Mouse (Mus musculus) forebrain, embryonic 16.5 days (tissue): ENCODE measurements at regions not wholly inside any gene's neighbourhood (a gene's known extent, or its start where the extent isn't known, plus 50 kb on each side); places are given as distances from the start of the nearest gene placed in this dataset.

Experiments
- ATAC-seq: fragments of 200-750 bp; cut with Nextera tagmentation; 2 replicates; pipeline ENCODE4 v1.8.0; 2017; ENCODE audit warnings: mild to moderate bottlenecking, moderate library complexity
- H3K27ac ChIP-seq: fragments of 300-500 bp; sonication (generic); 2 replicates; pipeline ENCODE4 v1.5.1; 2014; ENCODE audit warnings: low read length, control low read depth
- H3K27me3 ChIP-seq: fragments of 300-500 bp; sonication (generic); replicated peaks from 2 replicates; pipeline ENCODE4 v1.6.1; 2014; ENCODE audit warnings: low read length; ENCODE audit not compliant: control insufficient read depth, insufficient read depth
- H3K36me3 ChIP-seq: fragments of 300-500 bp; sonication (generic); 2 replicates; pipeline ENCODE4 v1.6.1; 2014; ENCODE audit not compliant: control insufficient read depth, insufficient read depth
- H3K4me1 ChIP-seq: fragments of 300-500 bp; sonication (generic); replicated peaks from 2 replicates; pipeline ENCODE4 v1.6.1; 2014; ENCODE audit warnings: low read length; ENCODE audit not compliant: control insufficient read depth, insufficient read depth
- H3K4me2 ChIP-seq: fragments of 300-500 bp; sonication (generic); 2 replicates; pipeline ENCODE4 v1.6.1; 2014; ENCODE audit warnings: mild to moderate bottlenecking, low read length, control low read depth
- H3K4me3 ChIP-seq: fragments of 300-500 bp; sonication (generic); replicated peaks from 2 replicates; pipeline ENCODE4 v1.5.1; 2014; ENCODE audit warnings: mild to moderate bottlenecking, low read length, control low read depth
- H3K9ac ChIP-seq: fragments of 300-500 bp; sonication (generic); replicated peaks from 2 replicates; pipeline ENCODE4 v1.6.1; 2014; ENCODE audit warnings: low read depth, low read length, control low read depth
- H3K9me3 ChIP-seq: fragments of 300-500 bp; sonication (generic); 2 replicates; pipeline ENCODE4 v1.6.1; 2016; ENCODE audit warnings: low read length; ENCODE audit not compliant: control insufficient read depth
- WGBS: fragments of 180-500 bp; shearing (Covaris S2); extraction: QIAGEN DNeasy Blood & Tissue Kit; methylation state at CpG from one replicate; pipeline ENCODE4 v1.1.7; 2014; 5-methylcytosine and 5-hydroxymethylcytosine counted together

DNA sequence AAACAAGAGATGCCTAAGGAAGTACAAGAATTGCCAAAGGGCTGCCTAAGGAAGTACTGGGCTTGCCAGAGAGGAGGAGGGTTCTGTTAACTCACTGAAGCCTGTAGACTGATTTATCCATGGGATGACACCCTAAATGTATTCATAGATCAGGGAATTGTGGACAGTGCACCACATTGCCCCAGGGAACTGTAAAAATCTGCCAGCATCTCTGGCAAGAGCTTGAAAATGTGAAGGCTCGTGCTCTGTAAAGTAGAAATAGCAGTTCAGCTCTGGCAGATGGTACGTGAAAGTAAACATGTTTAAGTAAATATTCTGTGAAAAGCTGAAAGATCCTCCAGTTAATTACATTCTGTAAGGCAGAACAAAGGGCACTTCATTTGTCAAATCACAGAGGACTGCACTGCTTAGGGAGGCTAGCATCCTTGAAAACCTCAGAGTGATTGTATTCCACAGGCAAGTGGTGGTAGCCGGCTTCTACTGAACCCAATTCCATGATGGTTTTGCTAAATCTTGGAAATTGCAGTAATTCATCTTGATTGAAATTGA lies 445.9 kb upstream of the Grin3a start:
- H3K9me3 ChIP-seq: no peaks in the 10 kb centered on the region
- 49% methylated on average over 3 of the region's 3 CpGs for WGBS
- H3K4me2 ChIP-seq: no peak overlapping the region
- H3K36me3 ChIP-seq: no peaks in the 10 kb centered on the region
- no peak overlapping the region for H3K27ac ChIP-seq
- ATAC-seq: peak; percentile 80
- H3K4me1 ChIP-seq: peaks cover 7% of the 10 kb centered on the region; the same call in 1 of the 2 replicates
- H3K4me3 ChIP-seq: no peak overlapping the region
- no peaks in the 10 kb centered on the region for H3K27me3 ChIP-seq
- H3K9ac ChIP-seq: no peak overlapping the region

DNA sequence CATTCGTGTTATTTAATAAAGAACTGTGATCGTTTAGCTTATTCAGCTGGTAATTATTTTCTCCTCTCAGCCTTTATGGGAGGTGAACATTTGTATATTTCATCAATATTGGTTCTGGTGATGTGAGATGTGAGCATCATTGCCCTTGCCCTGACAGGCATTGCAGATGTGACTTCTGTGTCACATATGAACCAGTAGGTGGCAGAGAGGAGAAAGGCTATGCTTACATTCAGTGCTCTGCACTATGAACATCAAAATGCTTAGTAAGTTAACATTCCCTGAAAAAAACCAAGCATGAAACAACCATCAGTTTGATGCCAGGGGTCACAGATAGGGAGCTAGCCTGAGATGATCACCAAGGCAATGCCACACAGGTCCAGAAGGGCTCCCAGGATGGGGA lies 441.1 kb upstream of the Grin3a start:
- no peak overlapping the region for H3K4me2 ChIP-seq
- no peaks in the 10 kb centered on the region for H3K27me3 ChIP-seq
- H3K4me1 ChIP-seq: peaks cover 4% of the 10 kb centered on the region; the same call in 1 of the 2 replicates
- H3K4me3 ChIP-seq: no peak overlapping the region
- H3K9ac ChIP-seq: no peak overlapping the region
- no peak overlapping the region for H3K27ac ChIP-seq
- WGBS: 81% methylated on average over 2 of the region's 2 CpGs
- H3K9me3 ChIP-seq: no peaks in the 10 kb centered on the region
- ATAC-seq: no peak
- H3K36me3 ChIP-seq: no peaks in the 10 kb centered on the region

DNA sequence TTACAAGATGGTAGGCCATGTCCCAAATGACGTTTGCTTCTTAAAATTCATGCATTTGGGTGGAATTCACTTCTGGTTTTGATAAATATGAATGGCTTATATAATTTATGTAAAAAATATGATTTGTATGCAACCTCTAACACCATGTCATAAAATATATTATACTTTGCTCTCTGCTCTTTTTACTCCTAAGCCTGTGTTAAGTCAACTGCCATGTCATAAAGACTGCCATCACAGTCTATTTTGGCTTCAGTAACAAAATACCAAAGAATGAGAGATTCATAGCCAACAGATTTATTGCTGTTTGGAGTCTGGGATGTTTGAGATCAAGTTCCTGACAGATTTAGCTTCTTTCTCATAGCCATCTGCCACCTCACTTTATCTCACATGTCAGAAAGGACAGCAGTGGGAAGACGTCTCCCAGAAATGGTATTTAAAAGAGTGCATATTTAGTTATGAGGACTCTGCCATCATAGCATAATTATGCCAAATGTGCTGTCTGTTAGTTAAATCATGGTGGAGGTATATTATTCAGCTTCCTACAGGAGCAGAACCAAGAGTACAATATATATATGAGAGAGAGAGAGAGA lies 413.6 kb upstream of the Grin3a start:
- H3K27ac ChIP-seq: no peak overlapping the region
- H3K9ac ChIP-seq: no peak overlapping the region
- no peaks in the 10 kb centered on the region for H3K27me3 ChIP-seq
- no peaks in the 10 kb centered on the region for H3K4me1 ChIP-seq
- peak; percentile 85 for ATAC-seq
- H3K4me3 ChIP-seq: no peak overlapping the region
- H3K9me3 ChIP-seq: no peaks in the 10 kb centered on the region
- H3K4me2 ChIP-seq: no peak overlapping the region
- H3K36me3 ChIP-seq: no peaks in the 10 kb centered on the region
- 59% methylated on average over 2 of the region's 2 CpGs for WGBS

DNA sequence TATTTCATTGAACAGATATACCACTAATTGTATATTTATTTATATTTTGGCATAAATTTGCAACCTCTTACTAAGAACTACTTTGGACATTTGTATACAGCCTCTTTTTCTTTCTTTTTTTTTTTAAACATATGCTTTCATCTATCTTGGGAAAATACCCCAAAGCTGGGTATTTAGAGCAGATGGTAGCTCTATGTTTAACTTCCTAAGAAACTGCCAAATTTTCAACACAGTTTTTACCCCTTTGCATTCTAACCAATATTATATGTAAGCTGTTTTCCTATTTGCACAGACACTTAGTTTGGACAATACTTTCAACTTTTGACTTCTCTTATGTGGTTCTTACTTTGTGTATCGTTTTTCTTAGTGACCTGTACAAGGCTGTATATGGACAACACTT lies 396.5 kb upstream of the Grin3a start:
- Histone ChIP-seq H3K4me2 (no peak overlapping the region), H3K36me3 (no peaks in the 10 kb centered on the region), H3K4me3 (no peak overlapping the region), H3K27me3 (no peaks in the 10 kb centered on the region), H3K9ac (no peak overlapping the region), H3K27ac (no peak overlapping the region), H3K9me3 (no peaks in the 10 kb centered on the region), H3K4me1 (no peaks in the 10 kb centered on the region)
- peak; percentile 52; the same call in 1 of the 2 replicates for ATAC-seq
- 66% methylated on average over 1 of the region's 1 CpGs for WGBS

DNA sequence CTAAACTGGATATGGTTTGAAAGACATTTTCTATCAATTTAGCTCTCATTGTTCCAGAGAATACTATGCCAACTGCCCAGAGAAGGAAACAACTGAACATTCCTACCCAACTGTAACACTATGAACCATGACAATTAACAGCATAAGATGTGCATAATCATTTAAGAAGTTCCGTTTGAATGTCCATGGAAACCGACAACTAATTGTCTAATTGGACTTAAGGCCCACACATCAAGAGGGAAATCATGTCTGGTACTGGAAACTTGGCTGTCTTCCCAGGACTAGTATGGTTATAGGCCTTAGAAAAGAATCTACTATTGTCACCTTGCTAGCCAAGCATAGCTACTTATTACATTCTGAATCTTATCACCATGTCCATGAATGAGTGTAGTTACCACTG lies 395.4 kb upstream of the Grin3a start:
- WGBS: 71% methylated on average over 2 of the region's 2 CpGs
- no peaks in the 10 kb centered on the region for H3K4me1 ChIP-seq
- ATAC-seq: no peak
- no peak overlapping the region for H3K27ac ChIP-seq
- H3K9ac ChIP-seq: no peak overlapping the region
- no peak overlapping the region for H3K4me3 ChIP-seq
- no peaks in the 10 kb centered on the region for H3K27me3 ChIP-seq
- no peak overlapping the region for H3K4me2 ChIP-seq
- no peaks in the 10 kb centered on the region for H3K36me3 ChIP-seq
- H3K9me3 ChIP-seq: no peaks in the 10 kb centered on the region

DNA sequence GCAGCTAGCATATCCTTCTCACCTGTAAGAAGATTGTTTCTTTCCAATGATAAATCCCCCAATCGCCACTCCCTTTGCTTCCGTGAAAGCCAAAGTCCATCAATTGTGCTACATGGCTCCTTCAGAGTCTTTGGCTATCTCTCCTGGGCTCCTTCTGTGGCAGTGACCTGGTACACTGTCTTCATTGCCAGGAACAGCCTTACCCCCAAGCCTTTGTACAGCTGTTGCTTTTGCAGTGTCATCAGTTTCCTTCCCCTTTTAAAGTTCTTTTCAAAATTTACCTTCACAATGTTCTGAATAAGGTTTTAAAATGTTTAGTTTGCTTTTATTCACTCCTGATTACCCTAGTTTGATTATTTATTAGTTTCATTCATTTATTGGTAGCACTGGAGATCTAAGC lies 393.8 kb upstream of the Grin3a start:
- Histone ChIP-seq H3K4me1 (no peaks in the 10 kb centered on the region), H3K9ac (no peak overlapping the region), H3K27me3 (no peaks in the 10 kb centered on the region), H3K27ac (no peak overlapping the region), H3K4me2 (no peak overlapping the region), H3K9me3 (no peaks in the 10 kb centered on the region), H3K36me3 (no peaks in the 10 kb centered on the region), H3K4me3 (no peak overlapping the region)
- ATAC-seq: no peak
- 86% methylated on average over 2 of the region's 2 CpGs for WGBS

DNA sequence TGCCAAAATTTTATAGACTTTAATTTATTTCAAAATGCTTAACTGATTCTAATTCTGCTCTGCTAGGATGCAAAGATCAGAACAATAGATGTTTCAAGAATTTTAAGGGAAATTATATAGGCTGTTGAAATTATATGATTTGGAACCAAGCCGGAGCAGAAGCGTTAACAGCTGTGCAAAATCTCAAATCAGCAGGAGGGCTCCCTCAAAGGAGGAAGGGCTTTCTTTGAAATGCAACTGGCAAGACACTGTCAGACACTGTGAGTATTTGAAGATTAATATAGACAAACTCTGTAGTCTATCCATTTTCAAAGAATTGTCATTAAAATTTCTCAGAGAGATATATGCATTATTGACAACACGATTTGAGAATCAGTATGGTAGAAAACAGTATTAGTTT lies 389.9 kb upstream of the Grin3a start:
- no peaks in the 10 kb centered on the region for H3K4me1 ChIP-seq
- 65% methylated on average over 3 of the region's 3 CpGs for WGBS
- no peak for ATAC-seq
- no peaks in the 10 kb centered on the region for H3K36me3 ChIP-seq
- no peak overlapping the region for H3K4me2 ChIP-seq
- no peak overlapping the region for H3K27ac ChIP-seq
- no peaks in the 10 kb centered on the region for H3K27me3 ChIP-seq
- H3K4me3 ChIP-seq: no peak overlapping the region
- H3K9ac ChIP-seq: no peak overlapping the region
- H3K9me3 ChIP-seq: no peaks in the 10 kb centered on the region

DNA sequence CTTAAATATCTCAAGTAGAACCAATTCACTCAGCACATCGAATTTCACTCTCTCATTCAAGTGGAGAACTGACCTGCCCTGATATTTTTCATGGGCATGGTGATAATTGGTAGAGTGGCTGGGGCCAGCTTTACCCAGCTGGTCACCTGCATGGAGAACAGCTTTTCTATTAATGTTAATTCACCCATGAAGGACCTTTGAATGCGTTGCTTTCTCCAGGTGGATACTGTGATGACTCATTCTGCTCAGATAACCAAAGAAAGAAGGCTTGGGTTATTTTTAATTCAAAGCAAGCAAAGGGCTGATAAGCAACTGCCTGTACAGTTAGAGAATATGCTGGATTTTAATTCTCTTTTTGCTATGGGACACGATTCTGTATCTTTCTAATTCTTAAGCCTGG lies 357.8 kb upstream of the Grin3a start:
- no peak for ATAC-seq

DNA sequence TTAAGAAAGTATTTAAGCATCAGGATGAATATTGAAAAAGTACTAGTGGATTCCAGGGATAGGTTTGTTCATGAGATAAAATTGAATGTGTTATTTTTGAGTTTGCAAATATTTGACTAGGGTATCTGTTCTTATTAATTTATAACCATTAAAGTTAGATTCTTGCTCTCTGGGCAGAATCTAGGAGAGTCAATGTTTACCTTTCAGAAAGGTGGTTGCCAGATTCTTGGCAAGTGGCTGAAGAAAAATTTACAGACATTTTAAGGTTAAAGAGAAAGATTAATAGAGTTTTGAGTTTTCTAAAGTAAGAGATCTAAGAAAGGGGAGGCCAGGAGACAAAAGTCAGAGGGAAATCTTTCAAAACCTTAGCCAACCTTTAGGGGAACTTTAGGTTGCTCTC lies 331.7 kb upstream of the Grin3a start:
- Histone ChIP-seq H3K27ac (no peak overlapping the region), H3K4me3 (no peak overlapping the region), H3K4me1 (no peaks in the 10 kb centered on the region), H3K9me3 (no peaks in the 10 kb centered on the region), H3K4me2 (no peak overlapping the region), H3K9ac (no peak overlapping the region), H3K36me3 (no peaks in the 10 kb centered on the region), H3K27me3 (no peaks in the 10 kb centered on the region)
- no peak for ATAC-seq

More for the DNA sequence above, 357.8 kb upstream of the Grin3a start:
- Histone ChIP-seq H3K4me2 (no peak overlapping the region), H3K4me1 (no peaks in the 10 kb centered on the region), H3K9ac (no peak overlapping the region), H3K9me3 (no peaks in the 10 kb centered on the region), H3K36me3 (no peaks in the 10 kb centered on the region), H3K27ac (no peak overlapping the region), H3K4me3 (no peak overlapping the region), H3K27me3 (no peaks in the 10 kb centered on the region)
- 52% methylated on average over 3 of the region's 3 CpGs for WGBS

DNA sequence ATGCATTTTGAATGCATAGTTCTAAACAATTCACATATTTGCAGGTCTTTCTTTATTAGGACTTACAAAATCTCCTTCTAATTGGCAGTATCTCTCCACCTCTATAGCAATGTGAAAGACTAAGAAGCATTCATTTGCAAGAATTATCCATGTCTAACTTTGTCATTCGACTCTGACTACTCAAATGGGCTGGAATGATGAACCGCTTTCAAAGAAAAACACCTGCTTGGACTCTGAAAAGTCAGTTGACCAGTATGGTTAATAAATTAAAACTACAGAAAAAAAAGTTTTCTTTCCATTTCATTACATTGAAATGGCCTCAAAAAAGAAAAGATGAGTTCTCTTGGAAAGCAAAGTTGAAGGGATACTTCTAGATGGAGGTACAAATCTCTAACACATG lies 331.1 kb upstream of the Grin3a start:
- Histone ChIP-seq H3K27me3 (no peaks in the 10 kb centered on the region), H3K4me2 (no peak overlapping the region), H3K9me3 (no peaks in the 10 kb centered on the region), H3K36me3 (no peaks in the 10 kb centered on the region), H3K9ac (no peak overlapping the region), H3K27ac (no peak overlapping the region), H3K4me1 (no peaks in the 10 kb centered on the region), H3K4me3 (no peak overlapping the region)
- 83% methylated on average over 2 of the region's 2 CpGs for WGBS
- no peak for ATAC-seq
